Mouse (Mus musculus) layer of hippocampus, adult 6 months (tissue): ENCODE data around the gene Tle3. TPM values are rescaled to one million over a fixed set of nuclear protein-coding genes. Genes with fewer than 3 reads are reported as not detected.

Source experiments
- long read RNA-seq, 2 experiments: library from polyadenylated mRNA; unstranded; transcript quantifications; one replicate each; pipeline ENCODE4 v2.0.0; 2019 to 2020
- polyA plus RNA-seq: library from polyadenylated mRNA; unstranded; fragments of <200 nt; fragmentation: Nextera tagmentation; gene quantifications from 2 replicates; pipeline ENCODE4 v1.2.3, GENCODE M21; 2021

The Tle3 gene
- polyA plus RNA-seq: 7.0 and 7.3 TPM in 2 replicates
- long read RNA-seq, experiment 1, partial matches to known transcripts: 10 of 11 reads
- long read RNA-seq, experiment 1, other reads (novel, unspliced or antisense): 1 of 11 reads
- long read RNA-seq, experiment 2, partial matches to known transcripts: 12 of 18 reads
- long read RNA-seq, experiment 2, other reads (novel, unspliced or antisense): 6 of 18 reads

GRCm38 (mm10) chr9:61371755-61372509, at the start of gene Tle3:
Tle3 (plus strand) TSS chr9:61372366.

